Mouse (Mus musculus): Measurements from ENCODE around the gene Gal3st2c. TPM values are rescaled to one million over a fixed set of nuclear protein-coding genes. Genes with fewer than 3 reads are reported as not detected.
"Not testable (repeated sequence)": the region's sequence is repeated elsewhere in the genome, so short reads cannot be mapped to it uniquely, and the experiment has no call there.

Gene Gal3st2c
- polyA plus RNA-seq (2015; fragmentation: Nextera tagmentation; extraction: Ambion mirVana): not detected in 2 replicates

DNA sequence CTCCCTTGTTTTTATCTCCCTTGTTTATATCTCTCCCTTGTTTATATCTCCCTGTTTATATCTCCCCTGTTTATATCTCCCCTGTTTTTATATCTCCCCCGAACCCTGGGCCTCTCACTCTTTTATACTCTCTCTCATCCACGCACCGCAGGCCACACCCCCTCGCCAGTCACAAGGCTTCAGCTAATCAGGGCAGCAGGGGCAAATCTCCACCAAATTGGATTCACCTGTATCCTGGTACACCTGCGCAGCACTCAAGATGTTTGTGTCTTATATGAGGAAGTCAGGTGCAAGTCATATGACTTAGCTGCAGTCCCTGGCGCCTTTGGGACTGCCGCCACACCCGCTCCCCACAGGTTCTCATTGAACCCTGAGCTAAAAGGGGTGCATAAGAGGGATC, at the start of gene Gal3st2c:
Gal3st2c (plus strand) TSS at position 301 of the 400 bp plus-strand sequence.
- H3K9me3 ChIP-seq (ENCODE audit: low read length); H3K36me3 ChIP-seq (ENCODE audit: insufficient read depth, low read length); H3K27me3 ChIP-seq (replicated peaks; ENCODE audit: insufficient read depth, low read length); H3K27ac ChIP-seq (ENCODE audit: low read length); H3K4me2 ChIP-seq (replicated peaks; ENCODE audit: low read depth, low read length); H3K4me3 ChIP-seq (ENCODE audit: low read depth, low read length); H3K9ac ChIP-seq (replicated peaks; ENCODE audit: low read depth); DNase-seq (ENCODE audit: low spot score); H3K4me1 ChIP-seq (ENCODE audit: insufficient read depth, low read depth, low read length); ATAC-seq: not testable (repeated sequence)
- 77% methylated on average over 7 of the region's 8 CpGs for WGBS

DNA sequence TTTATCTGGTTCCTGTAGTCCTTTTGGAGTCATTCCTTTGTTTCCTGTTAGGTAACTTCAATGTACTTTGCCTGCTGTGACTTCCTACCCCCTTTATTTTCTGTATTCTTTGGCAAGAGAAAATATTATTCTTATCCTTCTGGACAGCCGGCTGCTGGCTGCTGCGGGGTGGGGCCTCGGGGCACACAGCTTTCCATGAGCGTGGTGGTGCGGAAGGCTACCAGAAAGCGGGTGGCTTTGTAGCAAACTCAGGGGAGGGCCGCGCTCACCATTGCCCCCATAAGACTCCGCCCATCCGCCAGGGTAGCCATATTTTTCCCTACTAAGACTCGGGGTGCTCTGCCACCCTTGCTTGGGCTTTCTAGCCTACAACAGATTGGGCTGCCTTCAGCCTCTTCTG, 41.2 kb upstream of the Gal3st2c start:
- ATAC-seq: peak; percentile 53
- not testable (repeated sequence) for H3K36me3 ChIP-seq (ENCODE audit: insufficient read depth, low read length); H3K27me3 ChIP-seq (replicated peaks; ENCODE audit: insufficient read depth, low read length)

DNA sequence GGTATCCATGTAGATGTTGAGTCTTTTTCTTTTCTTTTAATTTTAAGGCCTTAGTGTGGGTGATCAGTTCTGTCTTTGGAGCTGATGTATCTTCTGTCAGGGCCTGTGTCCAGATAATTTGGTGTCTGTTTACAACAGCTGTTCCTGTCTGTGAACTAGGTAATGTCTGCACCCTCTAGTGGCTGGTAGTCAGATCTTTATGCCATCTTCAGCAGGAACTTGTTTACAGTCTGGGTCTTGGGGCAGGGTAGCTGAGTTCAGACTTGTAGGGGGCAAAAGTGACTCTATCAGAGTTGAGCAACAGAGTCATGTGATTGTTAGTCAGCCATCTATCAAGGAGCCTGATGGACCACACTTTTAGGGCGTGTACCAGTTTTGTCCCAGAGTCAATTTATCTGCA, 23.8 kb upstream of the Gal3st2c start:
- H3K9ac ChIP-seq (replicated peaks; ENCODE audit: low read depth); H3K27ac ChIP-seq (ENCODE audit: low read length); H3K4me1 ChIP-seq (ENCODE audit: insufficient read depth, low read depth, low read length); H3K4me3 ChIP-seq (ENCODE audit: low read depth, low read length); DNase-seq (ENCODE audit: low spot score); H3K27me3 ChIP-seq (replicated peaks; ENCODE audit: insufficient read depth, low read length); H3K9me3 ChIP-seq (ENCODE audit: low read length); H3K4me2 ChIP-seq (replicated peaks; ENCODE audit: low read depth, low read length); H3K36me3 ChIP-seq (ENCODE audit: insufficient read depth, low read length): not testable (repeated sequence)
- WGBS: no CpG with 5 or more reads among the region's 1 CpGs
- ATAC-seq: peak; percentile 35

More for the DNA sequence above, 41.2 kb upstream of the Gal3st2c start:
- not testable (repeated sequence) for H3K4me3 ChIP-seq (ENCODE audit: low read depth, low read length); H3K9me3 ChIP-seq (ENCODE audit: low read length); DNase-seq (ENCODE audit: low spot score); H3K4me2 ChIP-seq (replicated peaks; ENCODE audit: low read depth, low read length); H3K4me1 ChIP-seq (ENCODE audit: insufficient read depth, low read depth, low read length); H3K27ac ChIP-seq (ENCODE audit: low read length); H3K9ac ChIP-seq (replicated peaks; ENCODE audit: low read depth)
- no CpG with 5 or more reads among the region's 11 CpGs for WGBS

DNA sequence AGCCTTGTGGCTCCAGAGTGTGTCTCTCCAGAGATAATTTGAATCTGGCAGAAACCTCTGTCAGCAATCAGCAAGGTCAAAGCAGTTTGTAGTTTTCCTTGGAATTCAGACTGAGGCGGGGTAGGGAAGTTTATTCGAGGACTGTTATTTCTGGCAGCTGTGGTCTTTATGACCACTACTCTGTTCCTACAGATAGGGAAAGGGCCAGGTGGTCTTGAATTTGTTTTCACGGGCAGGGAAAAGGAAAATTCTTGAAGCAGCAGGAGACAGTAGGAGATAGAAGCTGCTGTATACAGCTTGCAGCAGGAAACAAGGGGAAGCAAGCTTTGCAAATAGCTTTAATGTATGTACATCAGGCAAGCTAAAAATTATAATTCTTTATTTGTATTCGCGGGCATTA, 19.9 kb upstream of the Gal3st2c start:
- not testable (repeated sequence) for H3K27me3 ChIP-seq (replicated peaks; ENCODE audit: insufficient read depth, low read length); H3K9ac ChIP-seq (replicated peaks; ENCODE audit: low read depth); H3K4me2 ChIP-seq (replicated peaks; ENCODE audit: low read depth, low read length); H3K27ac ChIP-seq (ENCODE audit: low read length); H3K9me3 ChIP-seq (ENCODE audit: low read length); H3K4me3 ChIP-seq (ENCODE audit: low read depth, low read length); DNase-seq (ENCODE audit: low spot score); H3K36me3 ChIP-seq (ENCODE audit: insufficient read depth, low read length); H3K4me1 ChIP-seq (ENCODE audit: insufficient read depth, low read depth, low read length); ATAC-seq
- WGBS: 36% methylated on average over 2 of the region's 5 CpGs

DNA sequence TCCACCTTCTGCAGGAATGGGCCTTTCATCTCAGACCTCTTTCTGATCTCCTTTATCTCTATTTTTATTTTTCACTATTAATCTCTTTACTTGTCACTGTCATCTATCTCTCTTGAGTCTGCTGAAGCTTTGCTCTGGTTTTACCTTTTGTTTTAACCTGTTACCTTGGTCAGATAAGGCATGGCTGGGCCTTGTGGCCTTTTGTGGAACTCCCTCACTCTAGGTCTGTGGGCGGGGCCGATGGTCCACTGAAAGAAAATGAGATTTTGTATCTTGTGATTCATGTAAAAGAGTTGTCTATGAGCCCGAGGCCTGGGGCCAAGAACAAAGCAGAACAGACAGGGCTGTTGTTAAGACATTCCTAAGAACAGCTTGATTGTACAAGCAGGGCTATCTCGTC, 19.5 kb upstream of the Gal3st2c start:
- WGBS: no CpG with 5 or more reads among the region's 4 CpGs
- H3K36me3 ChIP-seq (ENCODE audit: insufficient read depth, low read length); ATAC-seq; H3K4me3 ChIP-seq (ENCODE audit: low read depth, low read length); H3K9ac ChIP-seq (replicated peaks; ENCODE audit: low read depth); DNase-seq (ENCODE audit: low spot score); H3K9me3 ChIP-seq (ENCODE audit: low read length); H3K27ac ChIP-seq (ENCODE audit: low read length); H3K4me1 ChIP-seq (ENCODE audit: insufficient read depth, low read depth, low read length); H3K4me2 ChIP-seq (replicated peaks; ENCODE audit: low read depth, low read length); H3K27me3 ChIP-seq (replicated peaks; ENCODE audit: insufficient read depth, low read length): not testable (repeated sequence)

DNA sequence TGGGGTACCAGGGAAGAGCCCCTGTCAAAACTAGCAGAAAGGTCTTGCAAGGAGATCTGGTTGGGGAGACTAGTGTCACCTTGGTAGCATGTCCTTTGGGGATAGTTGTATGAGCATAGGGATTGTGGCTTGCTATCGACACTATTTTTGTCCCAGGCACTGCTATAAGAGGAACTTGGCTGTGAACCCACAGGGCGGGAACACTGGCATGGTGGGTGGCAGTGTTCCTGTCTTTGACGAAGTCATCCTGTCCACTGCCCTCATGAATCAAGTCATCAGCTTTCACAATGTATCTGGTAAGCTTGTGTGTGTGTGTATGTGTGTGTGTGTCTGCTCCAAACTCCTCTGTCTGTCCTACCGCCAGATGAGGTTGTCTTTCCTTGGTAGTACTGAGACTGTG, 14.5 kb upstream of the Gal3st2c start:
- H3K27ac ChIP-seq (ENCODE audit: low read length); H3K9ac ChIP-seq (replicated peaks; ENCODE audit: low read depth): not testable (repeated sequence)
- WGBS: no CpG with 5 or more reads among the region's 4 CpGs

DNA sequence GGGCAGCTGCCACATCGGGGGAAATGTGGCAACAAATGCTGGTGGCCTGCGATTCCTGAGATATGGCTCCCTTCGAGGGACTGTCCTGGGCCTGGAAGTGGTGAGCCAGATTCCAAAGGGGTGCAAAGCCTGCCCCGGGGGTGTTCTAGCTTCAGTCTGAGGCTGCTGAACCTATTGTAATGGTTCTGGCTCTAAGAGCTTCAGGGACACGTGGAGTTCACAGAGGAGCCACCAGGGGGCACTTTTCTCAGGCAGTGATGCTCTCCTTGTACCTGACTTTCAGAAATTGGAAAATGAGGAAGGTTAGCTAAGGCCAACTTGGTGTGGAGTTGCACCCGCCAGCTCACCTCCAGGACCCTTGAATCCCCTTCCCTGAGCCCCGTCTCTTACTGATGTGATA, 12.0 kb upstream of the Gal3st2c start:
- not testable (repeated sequence) for DNase-seq (ENCODE audit: low spot score); H3K4me2 ChIP-seq (replicated peaks; ENCODE audit: low read depth, low read length); H3K36me3 ChIP-seq (ENCODE audit: insufficient read depth, low read length); ATAC-seq; H3K27ac ChIP-seq (ENCODE audit: low read length); H3K4me3 ChIP-seq (ENCODE audit: low read depth, low read length); H3K27me3 ChIP-seq (replicated peaks; ENCODE audit: insufficient read depth, low read length); H3K9me3 ChIP-seq (ENCODE audit: low read length); H3K4me1 ChIP-seq (ENCODE audit: insufficient read depth, low read depth, low read length); H3K9ac ChIP-seq (replicated peaks; ENCODE audit: low read depth)
- no CpG with 5 or more reads among the region's 7 CpGs for WGBS

More for the DNA sequence above, 14.5 kb upstream of the Gal3st2c start:
- not testable (repeated sequence) for H3K4me1 ChIP-seq (ENCODE audit: insufficient read depth, low read depth, low read length); H3K9me3 ChIP-seq (ENCODE audit: low read length); H3K4me3 ChIP-seq (ENCODE audit: low read depth, low read length); DNase-seq (ENCODE audit: low spot score); H3K4me2 ChIP-seq (replicated peaks; ENCODE audit: low read depth, low read length); ATAC-seq; H3K36me3 ChIP-seq (ENCODE audit: insufficient read depth, low read length); H3K27me3 ChIP-seq (replicated peaks; ENCODE audit: insufficient read depth, low read length)

DNA sequence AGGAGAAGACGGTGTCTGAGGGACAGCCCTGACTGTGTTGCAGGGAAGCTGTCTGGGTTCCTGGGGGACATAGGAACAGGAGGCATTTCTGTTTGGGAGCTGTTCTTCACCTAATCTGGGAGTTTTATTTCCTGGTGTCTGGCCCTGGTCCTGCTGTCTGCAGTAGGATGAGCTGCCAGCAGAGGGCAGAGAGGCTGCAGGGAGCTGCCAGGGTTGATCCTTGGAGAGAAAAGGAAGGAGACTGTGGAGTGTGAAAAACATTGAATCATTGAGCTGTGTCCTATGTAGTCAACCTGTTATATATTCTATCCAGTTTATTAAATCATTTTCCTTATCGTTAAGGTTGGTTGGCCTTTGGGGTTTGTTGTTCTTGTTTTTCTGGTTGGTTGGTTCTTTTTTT, 9.4 kb upstream of the Gal3st2c start:
- not testable (repeated sequence) for H3K27me3 ChIP-seq (replicated peaks; ENCODE audit: insufficient read depth, low read length); H3K9me3 ChIP-seq (ENCODE audit: low read length); H3K27ac ChIP-seq (ENCODE audit: low read length); DNase-seq (ENCODE audit: low spot score); H3K9ac ChIP-seq (replicated peaks; ENCODE audit: low read depth); H3K4me3 ChIP-seq (ENCODE audit: low read depth, low read length); H3K4me2 ChIP-seq (replicated peaks; ENCODE audit: low read depth, low read length); H3K36me3 ChIP-seq (ENCODE audit: insufficient read depth, low read length); H3K4me1 ChIP-seq (ENCODE audit: insufficient read depth, low read depth, low read length)
- 0 out of 2 replicates have a peak, but pooled peaks have one; percentile 37 for ATAC-seq
- WGBS: no CpG with 5 or more reads among the region's 2 CpGs
